Mouse (Mus musculus) forebrain, embryonic 16.5 days (tissue): ENCODE results near the gene Emc10. TPM values are rescaled to one million over a fixed set of nuclear protein-coding genes. Genes with fewer than 3 reads are reported as not detected.
A peak's percentile ranks its signal among the peaks of the same experiment; 100 is the strongest.

Source experiments
- ATAC-seq: fragments of 200-750 bp; cut with Nextera tagmentation; 2 replicates; pipeline ENCODE4 v1.8.0; 2017; ENCODE audit warnings: mild to moderate bottlenecking, moderate library complexity
- H3K27ac ChIP-seq: fragments of 300-500 bp; sonication (generic); 2 replicates; pipeline ENCODE4 v1.5.1; 2014; ENCODE audit warnings: low read length, control low read depth
- H3K27me3 ChIP-seq: fragments of 300-500 bp; sonication (generic); replicated peaks from 2 replicates; pipeline ENCODE4 v1.6.1; 2014; ENCODE audit warnings: low read length; ENCODE audit not compliant: control insufficient read depth, insufficient read depth
- H3K36me3 ChIP-seq: fragments of 300-500 bp; sonication (generic); 2 replicates; pipeline ENCODE4 v1.6.1; 2014; ENCODE audit not compliant: control insufficient read depth, insufficient read depth
- H3K4me1 ChIP-seq: fragments of 300-500 bp; sonication (generic); replicated peaks from 2 replicates; pipeline ENCODE4 v1.6.1; 2014; ENCODE audit warnings: low read length; ENCODE audit not compliant: control insufficient read depth, insufficient read depth
- H3K4me2 ChIP-seq: fragments of 300-500 bp; sonication (generic); 2 replicates; pipeline ENCODE4 v1.6.1; 2014; ENCODE audit warnings: mild to moderate bottlenecking, low read length, control low read depth
- H3K4me3 ChIP-seq: fragments of 300-500 bp; sonication (generic); replicated peaks from 2 replicates; pipeline ENCODE4 v1.5.1; 2014; ENCODE audit warnings: mild to moderate bottlenecking, low read length, control low read depth
- H3K9ac ChIP-seq: fragments of 300-500 bp; sonication (generic); replicated peaks from 2 replicates; pipeline ENCODE4 v1.6.1; 2014; ENCODE audit warnings: low read depth, low read length, control low read depth
- H3K9me3 ChIP-seq: fragments of 300-500 bp; sonication (generic); 2 replicates; pipeline ENCODE4 v1.6.1; 2016; ENCODE audit warnings: low read length; ENCODE audit not compliant: control insufficient read depth
- WGBS: fragments of 180-500 bp; shearing (Covaris S2); extraction: QIAGEN DNeasy Blood & Tissue Kit; methylation state at CpG from one replicate; pipeline ENCODE4 v1.1.7; 2014; 5-methylcytosine and 5-hydroxymethylcytosine counted together
- microRNA-seq: library from miRNA; unstranded; fragments of <30 nt; microRNA quantifications from one replicate; pipeline ENCODE4, GENCODE M21; 2017
- polyA plus RNA-seq: library from polyadenylated mRNA; unstranded; fragments of >200 nt; fragmentation: Nextera tagmentation; extraction: Ambion mirVana; gene quantifications from 2 replicates; pipeline ENCODE4 v1.2.1, GENCODE M21; 2015

Gene Emc10
- polyA plus RNA-seq, 1 experiment from 2014 or later = 127 TPM

GRCm38 (mm10) chr7:44443268-44444173 is 52.8 kb downstream of the Emc10 start:
- peaks cover 6% of the 10 kb centered on the region; the same call in 1 of the 2 replicates for H3K36me3 ChIP-seq
- ATAC-seq = peak; percentile 43
- H3K4me1 ChIP-seq = peaks cover 53% of the 10 kb centered on the region
- H3K4me2 ChIP-seq = peak overlapping the region; percentile 98
- H3K9ac ChIP-seq = peak overlapping the region; percentile 99
- H3K4me3 ChIP-seq = peak overlapping the region; percentile 80
- WGBS = 4% methylated on average over 20 of the region's 20 CpGs
- no peaks in the 10 kb centered on the region for H3K9me3 ChIP-seq
- no peaks in the 10 kb centered on the region for H3K27me3 ChIP-seq
- H3K27ac ChIP-seq = peak overlapping the region; percentile 99

- H3K36me3 ChIP-seq = peaks cover 5% of the 10 kb centered on the region; the same call in 1 of the 2 replicates
- no peaks in the 10 kb centered on the region for H3K27me3 ChIP-seq
- H3K4me2 ChIP-seq = peak overlapping the region; percentile 98
- peak overlapping the region; percentile 99 for H3K27ac ChIP-seq
- 0% methylated on average over 14 of the region's 14 CpGs for WGBS
- peak; percentile 41 for ATAC-seq
- H3K4me1 ChIP-seq = peaks cover 48% of the 10 kb centered on the region
- H3K4me3 ChIP-seq = peak overlapping the region; percentile 80
- no peaks in the 10 kb centered on the region for H3K9me3 ChIP-seq
- peak overlapping the region; percentile 99 for H3K9ac ChIP-seq
These were observed 53.9 kb downstream of the Emc10 start for GRCm38 (mm10) chr7:44442407-44442821.

GRCm38 (mm10) chr7:44441648-44442109 is 54.6 kb downstream of the Emc10 start:
- Histone ChIP-seq H3K36me3 (peaks cover 5% of the 10 kb centered on the region; the same call in 1 of the 2 replicates), H3K9me3 (no peaks in the 10 kb centered on the region), H3K4me3 (peak overlapping the region; percentile 80), H3K27me3 (no peaks in the 10 kb centered on the region), H3K4me1 (peaks cover 42% of the 10 kb centered on the region), H3K4me2 (peak overlapping the region; percentile 98), H3K27ac (peak overlapping the region; percentile 99), H3K9ac (peak overlapping the region; percentile 99)
- ATAC-seq = peak; percentile 76
- WGBS = 0% methylated on average over 9 of the region's 14 CpGs

- Histone ChIP-seq H3K4me3 (peak overlapping the region; percentile 80), H3K9me3 (no peaks in the 10 kb centered on the region), H3K4me1 (peaks cover 37% of the 10 kb centered on the region), H3K27me3 (no peaks in the 10 kb centered on the region), H3K4me2 (peak overlapping the region; percentile 98), H3K27ac (peak overlapping the region; percentile 99), H3K36me3 (peaks cover 4% of the 10 kb centered on the region; the same call in 1 of the 2 replicates), H3K9ac (peak overlapping the region; percentile 99)
- WGBS = 18% methylated on average over 1 of the region's 1 CpGs
- ATAC-seq = no peak
These were observed 55.1 kb downstream of the Emc10 start for GRCm38 (mm10) chr7:44441180-44441579.

- H3K4me3 ChIP-seq = no peak overlapping the region
- peaks cover 30% of the 10 kb centered on the region for H3K4me1 ChIP-seq
- no peaks in the 10 kb centered on the region for H3K27me3 ChIP-seq
- 70% methylated on average over 1 of the region's 1 CpGs for WGBS
- no peaks in the 10 kb centered on the region for H3K9me3 ChIP-seq
- H3K9ac ChIP-seq = no peak overlapping the region
- no peak for ATAC-seq
- H3K36me3 ChIP-seq = 0 out of 2 replicates have a peak, but pooled peaks cover 3% of the 10 kb centered on the region
- no peak overlapping the region for H3K4me2 ChIP-seq
- H3K27ac ChIP-seq = no peak overlapping the region
These were observed 55.9 kb downstream of the Emc10 start for GRCm38 (mm10) chr7:44440479-44440878.

Small RNAs within 50 kb of the gene (microRNA-seq; reads per million reads assigned to microRNA genes)
- not detected for gene Mir7052
- gene Mir7053 = not detected

Other genes with a start within 250 kb of the Emc10 start
- gene 1700028J19Rik, start 249.8 kb downstream of the Emc10 start, polyA plus RNA-seq = 1.1 and 1.4 TPM in 2 replicates
- gene 2410002F23Rik, start 249.8 kb downstream of the Emc10 start, polyA plus RNA-seq = 240 and 264 TPM in 2 replicates
- not detected in 2 replicates for gene Acp4, start 239.2 kb downstream of the Emc10 start, polyA plus RNA-seq
- gene Gm15517, start 235.1 kb downstream of the Emc10 start, polyA plus RNA-seq = not detected in 2 replicates
- gene Clec11a, start 189.6 kb downstream of the Emc10 start, polyA plus RNA-seq = 3.5 and 4.4 TPM in 2 replicates
- gene Shank1, start 186.3 kb downstream of the Emc10 start, polyA plus RNA-seq = 20.4 and 26.5 TPM in 2 replicates
- gene Syt3, start 112.4 kb downstream of the Emc10 start, polyA plus RNA-seq = 27.2 and 37.2 TPM in 2 replicates
- gene 1700008O03Rik, start 110.7 kb downstream of the Emc10 start, polyA plus RNA-seq = 0.86 and 2.3 TPM in 2 replicates
- 10.6 and 12.6 TPM in 2 replicates for gene Lrrc4b, start 67.5 kb downstream of the Emc10 start, polyA plus RNA-seq
- 2.6 and 3.7 TPM in 2 replicates for gene Aspdh, start 31.1 kb downstream of the Emc10 start, polyA plus RNA-seq
- gene Josd2, start 28.5 kb downstream of the Emc10 start, polyA plus RNA-seq = 51.4 and 61.8 TPM in 2 replicates
- 22.2 and 28.9 TPM in 2 replicates for gene Fam71e1, start 52 bp upstream of the Emc10 start, polyA plus RNA-seq
- 0.05 and 0.12 TPM in 2 replicates for gene Mybpc2, start 28.1 kb upstream of the Emc10 start, polyA plus RNA-seq
- gene Spib, start 35.5 kb upstream of the Emc10 start, polyA plus RNA-seq = not detected in 2 replicates
- gene Pold1, start 52.3 kb upstream of the Emc10 start, polyA plus RNA-seq = 46.1 and 48.0 TPM in 2 replicates
- gene Nr1h2, start 57.4 kb upstream of the Emc10 start, polyA plus RNA-seq = 69.8 and 80.2 TPM in 2 replicates
- 0.42 and 1.4 TPM in 2 replicates for gene Napsa, start 75.9 kb upstream of the Emc10 start, polyA plus RNA-seq
- gene Kcnc3, start 94.1 kb upstream of the Emc10 start, polyA plus RNA-seq = 2.8 and 4.0 TPM in 2 replicates
- gene Myh14, start 174.3 kb upstream of the Emc10 start, polyA plus RNA-seq = 1.6 and 1.7 TPM in 2 replicates
- gene Izumo2, start 212.2 kb upstream of the Emc10 start, polyA plus RNA-seq = not detected in 2 replicates